Mouse (Mus musculus) telencephalon, adult 2 months (tissue): ENCODE measurements around the gene Jmjd8.
"Not testable (repeated sequence)": the region's sequence is repeated elsewhere in the genome, so short reads cannot be mapped to it uniquely, and the experiment has no call there.

ENCODE experiments used
- DNase-seq: peaks from one replicate; pipeline ENCODE4 v3.0.0-alpha.2; 2011; ENCODE audit warnings: low read depth, low spot score

The Jmjd8 gene

DNA sequence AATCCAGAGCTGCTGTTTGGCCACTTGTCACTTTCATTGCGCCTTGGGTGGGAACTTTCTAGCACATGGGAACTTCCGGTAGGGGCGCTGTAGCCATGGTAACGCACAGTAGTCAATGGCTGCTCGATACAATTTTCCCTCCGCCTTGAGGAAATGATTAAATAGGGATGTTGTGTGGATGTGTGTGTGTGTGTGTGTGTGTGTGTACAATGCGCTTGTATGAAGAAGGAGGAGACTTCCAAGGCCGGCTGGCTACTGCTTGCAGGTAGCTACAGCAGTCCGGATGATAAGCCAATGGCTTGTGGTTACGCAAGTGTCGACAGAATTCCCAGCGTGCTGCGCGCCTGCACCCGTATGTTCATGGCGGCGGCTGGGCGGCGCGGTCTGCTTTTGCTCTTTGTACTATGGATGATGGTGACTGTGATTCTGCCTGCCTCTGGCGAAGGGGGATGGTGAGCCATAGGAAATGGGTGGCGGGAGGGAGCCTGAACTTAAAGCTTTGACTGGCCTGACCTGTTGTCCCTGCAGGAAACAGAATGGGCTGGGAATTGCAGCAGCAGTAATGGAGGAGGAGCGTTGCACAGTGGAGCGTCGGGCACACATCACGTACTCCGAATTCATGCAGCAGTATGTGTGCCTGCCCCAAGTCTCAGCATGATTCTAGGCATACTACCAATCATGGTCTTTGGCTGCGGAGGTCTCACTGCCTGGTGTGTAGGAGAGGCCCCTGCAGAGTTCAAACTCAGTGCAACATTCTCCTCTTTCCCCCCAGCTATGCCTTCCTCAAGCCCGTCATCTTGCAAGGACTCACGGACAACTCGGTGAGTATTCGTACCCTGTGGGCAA, at the start of gene Jmjd8:
Gene Jmjd8, plus strand, starts transcription at position 156 of the 846 bp plus-strand sequence.
- peak; percentile 89 for DNase-seq

DNA sequence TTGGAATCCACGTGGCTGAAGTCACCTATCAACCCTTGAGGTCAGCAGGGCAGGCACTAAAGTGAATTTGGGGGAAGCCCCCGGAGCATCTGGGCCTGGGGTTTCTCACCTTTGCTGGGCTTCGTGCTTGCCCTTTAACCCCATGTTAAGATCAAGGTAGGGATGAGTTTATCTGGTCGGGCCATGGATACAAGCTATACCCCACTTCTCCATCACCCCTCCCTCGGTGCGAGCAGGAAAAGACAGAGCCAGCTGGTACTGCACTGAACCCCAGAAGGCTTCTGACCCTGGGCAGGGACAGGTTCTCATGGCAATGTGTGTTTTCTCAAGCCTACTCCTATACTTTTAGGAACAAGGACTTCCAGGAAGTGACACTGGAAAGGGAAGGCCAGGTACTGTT, 47.3 kb upstream of the Jmjd8 start:
- no peak for DNase-seq

- DNase-seq: no peak
Observed at GRCm38 (mm10) chr17:25783086-25783485, 45.6 kb upstream of the Jmjd8 start.

GRCm38 (mm10) chr17:25783861-25784574, 44.6 kb upstream of the Jmjd8 start:
- DNase-seq: no peak

DNA sequence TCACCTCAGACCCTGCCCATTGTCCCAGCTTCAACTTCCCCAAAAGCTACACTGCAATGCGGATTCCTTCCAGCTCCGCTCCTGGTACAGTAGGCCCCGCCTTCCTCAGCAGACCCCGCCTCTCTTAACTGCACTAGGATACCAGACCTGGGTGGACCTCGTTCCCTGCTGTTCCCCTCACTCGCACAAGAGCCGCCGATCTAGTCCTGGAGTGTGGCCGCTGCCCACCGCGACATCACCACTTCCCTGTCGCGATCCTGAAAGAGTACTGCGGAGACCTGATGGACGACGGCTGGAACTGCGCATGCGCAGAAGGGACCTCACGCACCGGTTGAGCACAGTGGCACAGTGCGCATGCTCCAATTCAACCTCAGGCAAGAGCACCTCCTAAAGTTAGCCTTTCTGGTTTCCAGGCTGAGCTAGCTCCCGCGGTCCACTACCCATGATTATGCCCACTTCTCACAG, 43.4 kb upstream of the Jmjd8 start, which contains the start of gene Haghl:
Gene Haghl, minus strand, starts transcription at position 393 of the 465 bp plus-strand sequence.
- DNase-seq: peak; percentile 93

DNA sequence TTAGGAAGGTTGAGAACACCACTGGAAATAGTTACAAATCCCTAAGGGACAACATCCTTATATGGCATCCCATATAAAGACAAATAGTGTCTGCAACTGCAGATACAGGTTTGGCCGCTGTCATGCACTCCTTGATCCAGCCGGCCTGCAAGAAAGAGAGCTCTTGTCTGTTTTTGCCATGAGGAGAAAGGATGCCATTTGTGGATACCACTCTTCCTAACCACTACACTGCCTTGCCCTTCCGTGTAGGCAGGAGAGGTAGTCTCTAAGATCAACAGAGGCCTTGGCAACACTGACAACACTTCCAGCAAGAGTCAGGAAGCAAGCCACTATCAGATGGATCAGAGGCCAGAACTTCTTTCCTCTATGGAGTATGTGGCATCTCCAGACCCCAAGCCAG, 42.4 kb upstream of the Jmjd8 start, which contains the start of gene Ccdc78:
Gene Ccdc78, plus strand, starts transcription at position 301 of the 400 bp plus-strand sequence.
- DNase-seq: no peak

- no peak for DNase-seq
Observed at GRCm38 (mm10) chr17:25786781-25787504, 41.7 kb upstream of the Jmjd8 start.

DNA sequence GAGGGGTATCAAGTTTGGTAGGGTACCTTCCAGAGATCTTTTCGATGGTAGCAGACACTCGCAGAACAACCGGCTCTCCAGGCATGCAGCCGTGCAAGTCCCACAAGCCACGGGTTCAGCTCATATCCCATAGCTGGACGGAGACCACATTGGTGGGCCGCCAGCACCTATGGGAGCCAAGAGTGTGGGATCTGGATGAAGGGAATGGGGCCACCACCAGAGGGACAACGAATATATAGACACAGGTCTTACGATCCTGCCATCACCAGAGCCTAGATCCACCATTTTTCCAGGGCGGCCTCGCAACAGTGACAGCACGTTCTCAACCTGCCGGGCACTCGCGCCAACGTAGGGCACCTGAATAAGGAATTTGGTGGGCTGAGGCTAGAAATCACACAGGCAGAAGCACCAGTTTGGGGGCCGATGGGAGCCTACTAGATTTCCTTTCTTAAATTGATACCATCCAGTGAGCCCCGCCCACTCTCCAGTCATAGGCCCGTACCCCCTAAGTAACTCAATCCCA, 37.3 kb upstream of the Jmjd8 start:
- DNase-seq: no peak

DNA sequence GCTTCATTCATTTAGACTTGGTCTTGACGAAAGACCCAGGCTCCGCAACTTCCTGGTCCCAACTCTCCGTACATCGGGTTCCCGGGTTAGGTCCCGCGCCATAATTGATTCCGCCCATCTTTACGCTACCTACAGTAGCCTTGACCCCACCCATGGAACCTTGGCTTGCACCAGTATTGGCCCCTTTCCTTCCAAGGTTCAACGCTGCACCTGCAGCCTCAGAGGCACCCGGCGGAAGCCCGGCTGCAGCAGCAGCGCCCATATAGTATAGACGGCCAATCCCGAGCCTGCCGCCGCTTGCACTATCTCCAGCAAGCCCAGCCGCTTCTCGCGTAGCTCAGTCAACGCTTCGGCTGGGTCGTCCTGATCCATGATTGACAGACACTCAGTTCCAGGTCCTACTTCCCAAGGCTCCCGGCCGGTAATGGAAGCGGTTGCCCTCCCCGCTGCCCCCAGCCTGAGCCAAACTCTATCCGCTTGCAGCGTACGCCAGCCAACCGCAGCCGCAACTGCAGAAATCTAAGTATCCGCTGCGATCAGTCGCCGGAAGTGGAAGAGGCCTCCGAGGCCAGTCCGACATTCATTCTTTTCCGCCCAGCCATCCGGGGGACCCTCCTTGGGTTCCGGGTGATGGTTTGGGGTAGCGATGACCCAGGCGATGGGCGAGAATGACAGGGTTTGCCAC, 36.7 kb upstream of the Jmjd8 start:
- DNase-seq: peak; percentile 83

GRCm38 (mm10) chr17:25792615-25793014, 36.1 kb upstream of the Jmjd8 start, which contains the start of gene Fam173a:
Fam173a (minus strand) TSS chr17:25792901.
- no peak for DNase-seq

DNA sequence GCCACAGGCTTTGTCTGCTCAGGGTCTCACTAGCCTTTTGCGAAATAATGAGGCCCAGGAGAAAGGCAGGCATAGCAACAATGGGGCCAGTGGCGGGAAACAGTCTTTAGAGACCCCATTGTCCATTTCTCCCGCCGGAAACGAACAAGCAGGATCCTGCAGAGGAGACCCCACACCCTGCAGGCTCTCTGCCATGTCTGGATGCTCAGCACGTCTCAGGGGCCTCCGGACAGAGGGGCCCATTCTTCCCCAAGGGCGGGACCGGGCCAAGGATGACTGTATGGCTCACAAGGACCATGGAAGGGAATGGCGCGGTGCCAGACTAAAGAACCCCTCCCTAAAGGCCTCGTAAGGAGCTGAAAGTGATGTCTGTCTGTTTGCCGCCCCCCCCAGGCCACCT, 34.5 kb upstream of the Jmjd8 start:
- DNase-seq: no peak

DNA sequence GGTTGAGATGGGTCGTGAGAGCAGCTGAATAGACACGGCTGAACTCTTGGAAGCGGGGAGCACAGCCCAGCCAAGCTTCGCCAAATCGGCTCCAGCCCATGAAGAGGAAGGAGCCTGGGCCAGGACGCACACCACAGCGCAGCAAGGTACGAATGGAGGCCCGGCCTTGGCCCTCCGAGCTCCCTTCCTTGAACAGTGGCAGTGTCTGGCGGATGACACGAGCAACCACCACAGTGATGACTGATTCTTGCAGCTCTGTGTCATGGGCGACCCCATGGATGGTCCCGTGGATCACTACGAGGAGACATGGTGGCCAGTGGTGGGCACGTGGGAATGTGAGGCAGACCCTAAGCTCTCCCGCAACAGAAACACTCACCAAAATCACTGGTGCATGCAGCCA, 33.7 kb upstream of the Jmjd8 start:
- DNase-seq: no peak

DNA sequence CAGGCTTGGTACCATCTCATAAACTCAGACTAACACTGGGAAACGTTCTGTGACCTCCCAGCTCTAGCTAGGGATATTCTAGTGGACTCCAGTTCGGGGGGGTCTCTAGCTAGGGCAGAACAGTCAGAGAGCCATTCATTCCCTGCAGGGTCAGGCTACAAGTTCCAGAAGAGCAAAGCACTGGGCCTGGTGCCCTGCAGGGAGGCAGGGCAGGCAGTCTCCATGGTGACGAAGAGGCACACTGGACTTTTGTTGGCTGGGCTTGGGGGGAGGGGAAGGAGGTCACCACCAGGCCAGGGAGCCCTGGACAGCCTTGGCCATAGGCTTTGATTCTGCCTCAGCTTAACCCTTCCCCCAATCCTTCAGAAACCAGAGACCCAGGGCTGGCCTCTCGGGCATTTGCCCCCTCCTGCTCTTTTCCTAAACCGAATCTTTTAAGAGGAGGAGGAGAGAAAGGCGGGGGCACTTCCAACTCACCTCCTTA, 33.0 kb upstream of the Jmjd8 start, which contains the start of gene AC134908.4:
Gene AC134908.4, minus strand, starts transcription at position 51 of the 484 bp plus-strand sequence.
- DNase-seq: peak; percentile 58

DNA sequence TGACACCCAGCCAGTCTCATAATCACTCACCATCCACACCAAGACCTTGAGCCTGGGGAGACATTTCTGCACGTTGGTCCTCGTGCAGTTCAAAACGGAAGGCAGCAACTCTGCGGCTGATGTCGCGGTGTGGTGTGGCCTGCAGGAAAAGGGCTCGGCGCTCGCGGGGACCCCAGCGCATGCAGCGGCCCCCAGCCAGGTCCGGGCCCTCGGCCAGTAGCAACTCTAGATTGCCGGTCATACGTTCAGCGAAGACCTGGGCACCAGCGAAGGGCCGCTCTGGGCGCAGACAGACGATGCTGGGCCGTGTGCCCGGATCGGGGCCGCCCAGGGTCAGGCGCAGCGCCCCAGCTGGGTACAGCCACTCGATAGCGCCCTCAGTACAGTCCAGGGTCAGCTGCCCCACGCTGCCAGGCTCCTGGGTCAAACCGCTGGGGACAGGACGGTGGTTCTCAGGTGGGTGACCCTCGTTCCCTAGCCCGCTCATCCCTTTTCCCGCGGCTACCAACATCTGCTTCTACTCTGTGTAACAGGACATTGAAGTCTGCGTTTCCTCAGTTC, 32.4 kb upstream of the Jmjd8 start:
- no peak for DNase-seq

- no peak for DNase-seq
Observed at GRCm38 (mm10) chr17:25796951-25797369, 31.7 kb upstream of the Jmjd8 start, which contains the start of gene Metrn. Metrn (minus strand) TSS chr17:25797136.

GRCm38 (mm10) chr17:25801029-25801428, 27.6 kb upstream of the Jmjd8 start:
- no peak for DNase-seq

DNA sequence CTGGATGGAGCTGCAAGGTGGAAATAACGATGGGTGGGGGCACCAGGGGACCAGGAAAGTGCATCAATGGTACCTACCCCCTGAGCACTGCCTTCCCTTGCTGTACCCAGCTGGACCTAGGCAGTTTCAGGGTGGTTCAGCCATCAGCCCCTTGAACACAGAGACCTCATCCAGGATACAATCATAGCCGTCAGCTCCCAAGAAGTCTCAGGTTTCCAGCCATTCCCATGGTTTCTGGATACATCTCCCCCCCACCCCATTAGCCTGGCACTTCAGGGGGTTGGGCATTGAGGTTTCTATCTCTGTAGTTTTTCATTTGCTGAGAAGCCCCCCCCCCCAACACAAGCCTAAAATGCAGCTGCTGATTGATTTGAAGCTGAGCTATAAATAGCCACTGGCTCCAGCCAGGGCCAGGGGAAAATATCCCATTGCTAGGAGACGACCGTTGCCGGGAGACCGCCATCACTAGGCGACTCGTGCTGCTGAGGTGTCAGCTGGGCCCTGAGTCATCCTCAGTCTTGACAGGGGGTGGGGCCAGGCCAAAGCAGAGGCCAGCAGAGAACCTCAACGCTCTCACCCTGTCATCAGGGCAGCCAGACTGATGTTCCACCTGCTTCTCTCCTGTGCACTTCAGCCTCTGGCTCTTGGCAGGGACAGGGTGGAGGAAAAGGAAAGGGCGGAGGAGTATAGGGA, 25.7 kb upstream of the Jmjd8 start:
- peak; percentile 86 for DNase-seq

DNA sequence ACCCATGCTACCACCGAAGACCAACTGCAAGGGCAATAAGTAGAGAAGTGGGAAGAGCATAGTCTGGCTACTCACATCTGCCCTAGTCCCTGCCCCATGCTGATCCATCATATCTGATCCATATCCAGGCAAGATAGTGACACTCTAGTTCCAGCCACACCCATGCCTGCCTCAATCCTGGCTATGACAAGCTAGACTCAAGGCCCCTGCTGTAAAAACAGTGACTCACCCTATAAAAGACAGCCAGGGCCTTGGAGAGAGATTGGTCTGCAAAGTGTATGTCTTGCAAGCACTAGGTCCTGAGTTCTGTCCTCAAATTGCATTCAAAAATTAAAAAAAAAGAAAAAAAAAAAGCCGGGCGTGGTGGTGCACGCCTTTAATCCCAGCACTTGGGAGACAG, 22.2 kb upstream of the Jmjd8 start:
- DNase-seq: no peak

DNA sequence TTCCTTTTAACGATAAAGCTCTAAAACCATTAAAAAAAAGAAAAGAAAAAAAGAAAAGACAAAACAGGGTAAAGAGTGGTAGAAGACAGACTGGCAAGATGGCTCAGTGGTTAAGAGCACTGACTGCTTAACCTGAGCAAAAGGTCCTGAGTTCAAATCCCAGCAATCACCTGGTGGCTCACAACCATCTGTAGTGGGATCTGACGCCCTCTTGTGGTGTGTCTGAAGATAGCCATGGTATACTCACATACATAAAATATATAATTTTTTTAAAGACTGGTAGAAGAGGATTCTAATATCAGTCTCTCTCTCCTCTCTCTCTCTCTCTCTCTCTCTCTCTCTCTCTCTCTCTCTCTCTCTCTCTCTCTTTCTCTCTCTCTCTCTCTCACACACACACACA, 21.2 kb upstream of the Jmjd8 start:
- not testable (repeated sequence) for DNase-seq

DNA sequence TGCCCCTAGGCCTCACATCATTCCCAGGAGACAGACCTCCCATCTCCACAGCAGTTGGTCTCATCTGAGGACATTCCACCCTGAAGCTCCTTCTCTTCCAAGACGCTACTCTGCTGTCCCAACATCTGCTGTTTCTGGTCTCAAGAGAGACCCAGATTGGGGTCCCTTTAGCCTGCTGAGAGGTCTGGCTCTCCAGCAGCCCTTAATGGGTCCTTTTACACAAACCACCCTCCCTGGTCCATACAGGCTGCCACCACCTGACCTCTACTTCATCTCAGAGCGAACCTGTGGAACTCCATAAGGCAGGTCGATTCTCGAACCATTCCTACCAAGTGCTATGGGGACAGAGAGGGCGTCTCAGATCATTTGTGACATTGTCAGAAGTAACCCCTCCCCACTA, 20.6 kb upstream of the Jmjd8 start:
- no peak for DNase-seq
